Mouse (Mus musculus): ENCODE measurements at regions not wholly inside any gene's neighbourhood (a gene's known extent, or its start where the extent isn't known, plus 50 kb on each side); places are given as distances from the start of the nearest gene placed in this dataset.

GRCm38 (mm10) chr2:33974031-33974430 lies 86.3 kb upstream of the Mvb12b start:
- WGBS: 98% methylated on average over 3 of the region's 3 CpGs
- H3K27ac ChIP-seq (ENCODE audit: insufficient read depth, low read length): no peak overlapping the region
- TF ChIP-seq POLR2A (IDR thresholded peaks at IDR 0.05; ENCODE audit: borderline replicate concordance, insufficient read depth, low read length) (no peak), CTCF (IDR thresholded peaks at IDR 0.05; ENCODE audit: borderline replicate concordance, insufficient read depth, low read depth, low read length) (no peak)

GRCm38 (mm10) chr2:33973213-33973834 lies 85.6 kb upstream of the Mvb12b start:
- peak; percentile 99 for TF ChIP-seq CTCF (IDR thresholded peaks at IDR 0.05; ENCODE audit: borderline replicate concordance, insufficient read depth, low read depth, low read length)
- TF ChIP-seq POLR2A (IDR thresholded peaks at IDR 0.05; ENCODE audit: borderline replicate concordance, insufficient read depth, low read length): no peak
- WGBS: 72% methylated on average over 4 of the region's 4 CpGs
- no peak overlapping the region for H3K4me3 ChIP-seq (replicated peaks; ENCODE audit: insufficient read depth, low read depth, low read length)
- H3K4me1 ChIP-seq (ENCODE audit: control insufficient read depth, insufficient read depth, low read length): no peaks in the 10 kb centered on the region
- peak; percentile 75 to 83 for DNase-seq
- no peaks in the 10 kb centered on the region for H3K27me3 ChIP-seq (ENCODE audit: control insufficient read depth, insufficient read depth, low read length)
- H3K27ac ChIP-seq (ENCODE audit: insufficient read depth, low read length): no peak overlapping the region

More at GRCm38 (mm10) chr2:33974031-33974430, 86.3 kb upstream of the Mvb12b start:
- H3K4me1 ChIP-seq (ENCODE audit: control insufficient read depth, insufficient read depth, low read length): no peaks in the 10 kb centered on the region
- DNase-seq: no peak
- no peak overlapping the region for H3K4me3 ChIP-seq (replicated peaks; ENCODE audit: insufficient read depth, low read depth, low read length)
- no peaks in the 10 kb centered on the region for H3K27me3 ChIP-seq (ENCODE audit: control insufficient read depth, insufficient read depth, low read length)

GRCm38 (mm10) chr2:33966984-33967421 lies 79.3 kb upstream of the Mvb12b start:
- TF ChIP-seq POLR2A (IDR thresholded peaks at IDR 0.05; ENCODE audit: borderline replicate concordance, insufficient read depth, low read length) (no peak), CTCF (IDR thresholded peaks at IDR 0.05; ENCODE audit: borderline replicate concordance, insufficient read depth, low read depth, low read length) (no peak)
- no peaks in the 10 kb centered on the region for H3K27me3 ChIP-seq (ENCODE audit: control insufficient read depth, insufficient read depth, low read length)
- peak; percentile 54 to 67 for DNase-seq
- no peak overlapping the region for H3K27ac ChIP-seq (ENCODE audit: insufficient read depth, low read length)
- no peak overlapping the region for H3K4me3 ChIP-seq (replicated peaks; ENCODE audit: insufficient read depth, low read depth, low read length)
- WGBS: 9% methylated on average over 7 of the region's 7 CpGs
- no peaks in the 10 kb centered on the region for H3K4me1 ChIP-seq (ENCODE audit: control insufficient read depth, insufficient read depth, low read length)

- H3K4me1 ChIP-seq (ENCODE audit: control insufficient read depth, insufficient read depth, low read length): no peaks in the 10 kb centered on the region
- no peak for TF ChIP-seq CTCF (IDR thresholded peaks at IDR 0.05; ENCODE audit: borderline replicate concordance, insufficient read depth, low read depth, low read length)
- TF ChIP-seq POLR2A (IDR thresholded peaks at IDR 0.05; ENCODE audit: borderline replicate concordance, insufficient read depth, low read length): no peak
- H3K4me3 ChIP-seq (replicated peaks; ENCODE audit: insufficient read depth, low read depth, low read length): no peak overlapping the region
- no peak for DNase-seq
- H3K27me3 ChIP-seq (ENCODE audit: control insufficient read depth, insufficient read depth, low read length): no peaks in the 10 kb centered on the region
- H3K27ac ChIP-seq (ENCODE audit: insufficient read depth, low read length): no peak overlapping the region
- whole genome bisulfite sequencing: 19% methylated on average over 35 of the region's 35 CpGs
These were observed 78.7 kb upstream of the Mvb12b start for GRCm38 (mm10) chr2:33966389-33966983.

DNA sequence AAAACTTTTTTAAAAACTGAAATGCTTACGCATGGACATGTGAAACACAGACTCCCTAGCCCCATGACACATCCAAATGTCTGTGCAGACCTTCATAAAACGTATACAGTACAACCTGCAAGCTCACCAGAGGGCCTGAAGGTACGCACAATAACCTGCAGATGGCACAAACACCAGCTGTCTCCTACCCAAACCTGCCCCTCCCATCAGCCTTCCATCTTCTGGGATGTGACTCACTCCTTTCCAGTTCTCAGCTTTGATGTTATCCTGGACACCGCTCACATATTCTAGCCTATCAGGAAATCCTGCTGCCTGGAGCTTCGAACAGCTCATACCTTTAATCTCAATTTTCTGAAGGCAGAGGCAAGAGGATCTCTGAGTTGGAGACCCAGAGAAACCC lies 76.3 kb upstream of the Mvb12b start:
- DNase-seq: no peak
- TF ChIP-seq POLR2A (IDR thresholded peaks at IDR 0.05; ENCODE audit: borderline replicate concordance, insufficient read depth, low read length) (no peak), CTCF (IDR thresholded peaks at IDR 0.05; ENCODE audit: borderline replicate concordance, insufficient read depth, low read depth, low read length) (peak; percentile 21; the same call in 1 of the 2 replicates)
- Histone ChIP-seq H3K27ac (ENCODE audit: insufficient read depth, low read length) (no peak overlapping the region), H3K27me3 (ENCODE audit: control insufficient read depth, insufficient read depth, low read length) (no peaks in the 10 kb centered on the region), H3K4me3 (replicated peaks; ENCODE audit: insufficient read depth, low read depth, low read length) (no peak overlapping the region), H3K4me1 (ENCODE audit: control insufficient read depth, insufficient read depth, low read length) (no peaks in the 10 kb centered on the region)
- WGBS: 82% methylated on average over 5 of the region's 5 CpGs

- Histone ChIP-seq H3K27ac (ENCODE audit: insufficient read depth, low read length) (no peak overlapping the region), H3K27me3 (ENCODE audit: control insufficient read depth, insufficient read depth, low read length) (no peaks in the 10 kb centered on the region), H3K4me3 (replicated peaks; ENCODE audit: insufficient read depth, low read depth, low read length) (no peak overlapping the region), H3K4me1 (ENCODE audit: control insufficient read depth, insufficient read depth, low read length) (no peaks in the 10 kb centered on the region)
- TF ChIP-seq POLR2A (IDR thresholded peaks at IDR 0.05; ENCODE audit: borderline replicate concordance, insufficient read depth, low read length) (no peak), CTCF (IDR thresholded peaks at IDR 0.05; ENCODE audit: borderline replicate concordance, insufficient read depth, low read depth, low read length) (no peak)
- DNase-seq: no peak
- 72% methylated on average over 14 of the region's 14 CpGs for WGBS
These were observed 74.8 kb upstream of the Mvb12b start for GRCm38 (mm10) chr2:33962355-33963037.

- no peak overlapping the region for H3K27ac ChIP-seq (ENCODE audit: insufficient read depth, low read length)
- no peak overlapping the region for H3K4me3 ChIP-seq (replicated peaks; ENCODE audit: insufficient read depth, low read depth, low read length)
- TF ChIP-seq CTCF (IDR thresholded peaks at IDR 0.05; ENCODE audit: borderline replicate concordance, insufficient read depth, low read depth, low read length) (no peak), POLR2A (IDR thresholded peaks at IDR 0.05; ENCODE audit: borderline replicate concordance, insufficient read depth, low read length) (no peak)
- 92% methylated on average over 2 of the region's 2 CpGs for WGBS
- H3K27me3 ChIP-seq (ENCODE audit: control insufficient read depth, insufficient read depth, low read length): no peaks in the 10 kb centered on the region
- H3K4me1 ChIP-seq (ENCODE audit: control insufficient read depth, insufficient read depth, low read length): no peaks in the 10 kb centered on the region
- no peak for DNase-seq
These were observed 73.8 kb upstream of the Mvb12b start for GRCm38 (mm10) chr2:33961566-33961965.
